Mouse (Mus musculus): ENCODE measurements around the gene Fut2. TPM values are rescaled to one million over a fixed set of nuclear protein-coding genes. Genes with fewer than 3 reads are reported as not detected.

The Fut2 gene
- polyA plus RNA-seq, 1 experiment from 2014 or later = 0.36 TPM

- H3K27ac ChIP-seq (replicated peaks) = no peak overlapping the region
- peaks cover 24% of the 10 kb centered on the region for H3K4me1 ChIP-seq
- no peaks in the 10 kb centered on the region for H3K9me3 ChIP-seq (replicated peaks)
- H3K27me3 ChIP-seq (replicated peaks) = 0 out of 2 replicates have a peak, but pooled peaks cover 16% of the 10 kb centered on the region
- no peak overlapping the region for H3K4me2 ChIP-seq
- no peak overlapping the region for H3K9ac ChIP-seq (replicated peaks)
- ATAC-seq (ENCODE audit: low FRiP score) = no peak
- no peak overlapping the region for H3K4me3 ChIP-seq (replicated peaks)
- WGBS = 76% methylated on average over 23 of the region's 23 CpGs
- no peaks in the 10 kb centered on the region for H3K36me3 ChIP-seq
Measured at GRCm38 (mm10) chr7:45630064-45630907, 35.9 kb downstream of the Fut2 start.

- no peaks in the 10 kb centered on the region for H3K9me3 ChIP-seq (replicated peaks)
- peak overlapping the region; percentile 94 for H3K27ac ChIP-seq (replicated peaks)
- WGBS = 2% methylated on average over 104 of the region's 105 CpGs
- H3K4me3 ChIP-seq (replicated peaks) = peak overlapping the region; percentile 56
- peaks cover 24% of the 10 kb centered on the region for H3K4me1 ChIP-seq
- peak overlapping the region; percentile 88 for H3K4me2 ChIP-seq
- 0 out of 2 replicates have a peak, but pooled peaks cover 16% of the 10 kb centered on the region for H3K27me3 ChIP-seq (replicated peaks)
- H3K9ac ChIP-seq (replicated peaks) = peak overlapping the region; percentile 66
- ATAC-seq (ENCODE audit: low FRiP score) = peak; percentile 90
- H3K36me3 ChIP-seq = no peaks in the 10 kb centered on the region
Measured at GRCm38 (mm10) chr7:45628364-45629294, 37.6 kb downstream of the Fut2 start.

GRCm38 (mm10) chr7:45627261-45627660 is 38.9 kb downstream of the Fut2 start, which contains the start of gene Rasip1:
TSS of gene Rasip1 (plus strand) at chr7:45627488.
- no peak for ATAC-seq (ENCODE audit: low FRiP score)
- Histone ChIP-seq H3K27me3 (replicated peaks) (0 out of 2 replicates have a peak, but pooled peaks cover 6% of the 10 kb centered on the region), H3K9ac (replicated peaks) (peak within 1 kb of the TSS; percentile 66), H3K9me3 (replicated peaks) (no peaks in the 10 kb centered on the region), H3K27ac (replicated peaks) (peak within 1 kb of the TSS; percentile 94), H3K4me2 (peak within 1 kb of the TSS; percentile 88), H3K4me3 (replicated peaks) (peak within 1 kb of the TSS; percentile 56), H3K36me3 (no peaks in the 10 kb centered on the region), H3K4me1 (peaks cover 18% of the 10 kb centered on the region)
- 87% methylated on average over 9 of the region's 9 CpGs for WGBS

- H3K4me2 ChIP-seq = no peak overlapping the region
- peaks cover 16% of the 10 kb centered on the region for H3K4me1 ChIP-seq
- no peak overlapping the region for H3K27ac ChIP-seq (replicated peaks)
- H3K9me3 ChIP-seq (replicated peaks) = no peaks in the 10 kb centered on the region
- ATAC-seq (ENCODE audit: low FRiP score) = no peak
- 93% methylated on average over 7 of the region's 7 CpGs for WGBS
- no peak overlapping the region for H3K4me3 ChIP-seq (replicated peaks)
- H3K9ac ChIP-seq (replicated peaks) = no peak overlapping the region
- no peaks in the 10 kb centered on the region for H3K36me3 ChIP-seq
- H3K27me3 ChIP-seq (replicated peaks) = 0 out of 2 replicates have a peak, but pooled peaks cover 2% of the 10 kb centered on the region
Measured at GRCm38 (mm10) chr7:45626571-45627076, 39.6 kb downstream of the Fut2 start.

- no peaks in the 10 kb centered on the region for H3K27me3 ChIP-seq (replicated peaks)
- ATAC-seq (ENCODE audit: low FRiP score) = no peak
- H3K4me1 ChIP-seq = peaks cover 16% of the 10 kb centered on the region
- H3K4me2 ChIP-seq = no peak overlapping the region
- H3K9me3 ChIP-seq (replicated peaks) = no peaks in the 10 kb centered on the region
- no peak overlapping the region for H3K9ac ChIP-seq (replicated peaks)
- H3K4me3 ChIP-seq (replicated peaks) = no peak overlapping the region
- no peak overlapping the region for H3K27ac ChIP-seq (replicated peaks)
- 93% methylated on average over 8 of the region's 8 CpGs for WGBS
- H3K36me3 ChIP-seq = no peaks in the 10 kb centered on the region
Measured at GRCm38 (mm10) chr7:45625481-45625880, 40.7 kb downstream of the Fut2 start.

- no peak overlapping the region for H3K4me2 ChIP-seq
- H3K27ac ChIP-seq (replicated peaks) = no peak overlapping the region
- no peaks in the 10 kb centered on the region for H3K9me3 ChIP-seq (replicated peaks)
- no peaks in the 10 kb centered on the region; the same call in 1 of the 2 replicates for H3K27me3 ChIP-seq (replicated peaks)
- no peak overlapping the region for H3K4me3 ChIP-seq (replicated peaks)
- H3K4me1 ChIP-seq = peaks cover 16% of the 10 kb centered on the region
- no peaks in the 10 kb centered on the region for H3K36me3 ChIP-seq
- no peak overlapping the region for H3K9ac ChIP-seq (replicated peaks)
- 75% methylated on average over 3 of the region's 3 CpGs for WGBS
- ATAC-seq (ENCODE audit: low FRiP score) = no peak
Measured at GRCm38 (mm10) chr7:45624718-45625117, 41.5 kb downstream of the Fut2 start.

- no peak for ATAC-seq (ENCODE audit: low FRiP score)
- Histone ChIP-seq H3K9me3 (replicated peaks) (no peaks in the 10 kb centered on the region), H3K4me2 (no peak overlapping the region), H3K9ac (replicated peaks) (no peak overlapping the region), H3K4me3 (replicated peaks) (no peak overlapping the region), H3K4me1 (peaks cover 15% of the 10 kb centered on the region), H3K27ac (replicated peaks) (no peak overlapping the region), H3K36me3 (no peaks in the 10 kb centered on the region), H3K27me3 (replicated peaks) (peaks cover 9% of the 10 kb centered on the region)
- WGBS = 93% methylated on average over 11 of the region's 11 CpGs
Measured at GRCm38 (mm10) chr7:45623507-45623906, 42.7 kb downstream of the Fut2 start.

GRCm38 (mm10) chr7:45621443-45621842 is 44.8 kb downstream of the Fut2 start, which contains the start of gene Izumo1:
TSS of gene Izumo1 (plus strand) at chr7:45621811.
- Histone ChIP-seq H3K9ac (replicated peaks) (no peak within 1 kb of the TSS), H3K4me1 (peaks cover 7% of the 10 kb centered on the region), H3K4me3 (replicated peaks) (no peak within 1 kb of the TSS), H3K9me3 (replicated peaks) (no peaks in the 10 kb centered on the region), H3K36me3 (no peaks in the 10 kb centered on the region), H3K4me2 (no peak within 1 kb of the TSS), H3K27ac (replicated peaks) (no peak within 1 kb of the TSS), H3K27me3 (replicated peaks) (peaks cover 28% of the 10 kb centered on the region)
- no peak for ATAC-seq (ENCODE audit: low FRiP score)
- 30% methylated on average over 9 of the region's 9 CpGs for WGBS

- 92% methylated on average over 5 of the region's 5 CpGs for WGBS
Measured at GRCm38 (mm10) chr7:45619592-45619991, 46.6 kb downstream of the Fut2 start.

GRCm38 (mm10) chr7:45618316-45618715 is 47.9 kb downstream of the Fut2 start:
- Histone ChIP-seq H3K27me3 (replicated peaks) (peaks cover 39% of the 10 kb centered on the region), H3K27ac (replicated peaks) (no peak overlapping the region), H3K4me3 (replicated peaks) (no peak overlapping the region), H3K9ac (replicated peaks) (no peak overlapping the region), H3K36me3 (no peaks in the 10 kb centered on the region), H3K9me3 (replicated peaks) (no peaks in the 10 kb centered on the region), H3K4me2 (no peak overlapping the region), H3K4me1 (peaks cover 7% of the 10 kb centered on the region)
- 86% methylated on average over 5 of the region's 5 CpGs for WGBS
- no peak for ATAC-seq (ENCODE audit: low FRiP score)

More at GRCm38 (mm10) chr7:45619592-45619991, 46.6 kb downstream of the Fut2 start:
- ATAC-seq (ENCODE audit: low FRiP score) = no peak
- H3K27me3 ChIP-seq (replicated peaks) = peaks cover 39% of the 10 kb centered on the region
- H3K9me3 ChIP-seq (replicated peaks) = no peaks in the 10 kb centered on the region
- H3K27ac ChIP-seq (replicated peaks) = no peak overlapping the region
- peaks cover 7% of the 10 kb centered on the region for H3K4me1 ChIP-seq
- no peak overlapping the region for H3K4me2 ChIP-seq
- no peaks in the 10 kb centered on the region for H3K36me3 ChIP-seq
- no peak overlapping the region for H3K4me3 ChIP-seq (replicated peaks)
- H3K9ac ChIP-seq (replicated peaks) = no peak overlapping the region

GRCm38 (mm10) chr7:45617042-45617695 is 49.0 kb downstream of the Fut2 start, which contains the start of gene Fut1:
TSS of gene Fut1 (plus strand) at chr7:45617289.
- peaks cover 39% of the 10 kb centered on the region for H3K27me3 ChIP-seq (replicated peaks)
- WGBS = 7% methylated on average over 31 of the region's 31 CpGs
- peak within 1 kb of the TSS; percentile 47 for H3K4me2 ChIP-seq

More at GRCm38 (mm10) chr7:45617042-45617695, 49.0 kb downstream of the Fut2 start, which contains the start of gene Fut1:
- no peak within 1 kb of the TSS for H3K27ac ChIP-seq (replicated peaks)
- H3K9ac ChIP-seq (replicated peaks) = no peak within 1 kb of the TSS
- H3K9me3 ChIP-seq (replicated peaks) = no peaks in the 10 kb centered on the region
- H3K4me3 ChIP-seq (replicated peaks) = peak within 1 kb of the TSS; percentile 17
- no peak for ATAC-seq (ENCODE audit: low FRiP score)
- no peaks in the 10 kb centered on the region for H3K36me3 ChIP-seq
- peaks cover 7% of the 10 kb centered on the region for H3K4me1 ChIP-seq
